Mouse (Mus musculus) erythroblast, embryonic 14.5 days (primary cell): ENCODE results near the gene Iqcc.

Source experiments
- GATA1 ChIP-seq: IDR thresholded peaks from 2 replicates; pipeline ENCODE4 v1.6.1; 2012; ENCODE audit warnings: low read length, inconsistent platforms, mixed read lengths
- TAL1 ChIP-seq: IDR thresholded peaks from 3 replicates; pipeline ENCODE4 v1.6.1; 2012; ENCODE audit warnings: low read length, inconsistent platforms, mixed read lengths

- TF ChIP-seq GATA1: no peak
- TF ChIP-seq TAL1: no peak
Observed at GRCm38 (mm10) chr4:129650359-129650758, 31.5 kb upstream of the Iqcc start.
